Mouse (Mus musculus) intestine, embryonic 15.5 days (tissue): ENCODE data around the gene Zfp74. TPM values are rescaled to one million over a fixed set of nuclear protein-coding genes. Genes with fewer than 3 reads are reported as not detected.

Experiments used
- ATAC-seq: fragments of 200-750 bp; cut with Nextera tagmentation; 2 replicates; pipeline ENCODE4 v1.8.0; 2017; ENCODE audit warnings: moderate TSS enrichment, moderate library complexity
- H3K27ac ChIP-seq: fragments of 300-500 bp; sonication (generic); 2 replicates; pipeline ENCODE4 v1.5.1; 2015; ENCODE audit warnings: mild to moderate bottlenecking, inconsistent platforms
- H3K27me3 ChIP-seq: fragments of 300-500 bp; sonication (generic); replicated peaks from 2 replicates; pipeline ENCODE4 v1.6.1; 2015; ENCODE audit warnings: inconsistent platforms
- H3K36me3 ChIP-seq: fragments of 300-500 bp; sonication (generic); 2 replicates; pipeline ENCODE4 v1.6.1; 2015; ENCODE audit warnings: inconsistent platforms
- H3K4me1 ChIP-seq: fragments of 300-500 bp; sonication (generic); replicated peaks from 2 replicates; pipeline ENCODE4 v1.6.1; 2015; ENCODE audit warnings: inconsistent platforms
- H3K4me2 ChIP-seq: fragments of 300-500 bp; sonication (generic); replicated peaks from 2 replicates; pipeline ENCODE4 v1.6.1; 2015; ENCODE audit warnings: mild to moderate bottlenecking, inconsistent platforms
- H3K4me3 ChIP-seq: fragments of 300-500 bp; sonication (generic); replicated peaks from 2 replicates; pipeline ENCODE4 v1.5.1; 2015; ENCODE audit warnings: inconsistent platforms
- H3K9ac ChIP-seq: fragments of 300-500 bp; sonication (generic); 2 replicates; pipeline ENCODE4 v1.6.1; 2015; ENCODE audit warnings: inconsistent platforms
- H3K9me3 ChIP-seq: fragments of 300-500 bp; sonication (generic); 2 replicates; pipeline ENCODE4 v1.6.1; 2016; ENCODE audit warnings: inconsistent platforms
- WGBS: fragments of 180-500 bp; shearing (Covaris S2); methylation state at CpG from one replicate; pipeline ENCODE4 v1.1.7; 2015; 5-methylcytosine and 5-hydroxymethylcytosine counted together
- polyA plus RNA-seq: library from polyadenylated mRNA; unstranded; fragments of >200 nt; fragmentation: Nextera tagmentation; extraction: Ambion mirVana; gene quantifications from 2 replicates; pipeline ENCODE4 v1.2.1, GENCODE M21; 2015

The Zfp74 gene
- polyA plus RNA-seq, 1 experiment from 2014 or later, result 6.6 TPM

DNA sequence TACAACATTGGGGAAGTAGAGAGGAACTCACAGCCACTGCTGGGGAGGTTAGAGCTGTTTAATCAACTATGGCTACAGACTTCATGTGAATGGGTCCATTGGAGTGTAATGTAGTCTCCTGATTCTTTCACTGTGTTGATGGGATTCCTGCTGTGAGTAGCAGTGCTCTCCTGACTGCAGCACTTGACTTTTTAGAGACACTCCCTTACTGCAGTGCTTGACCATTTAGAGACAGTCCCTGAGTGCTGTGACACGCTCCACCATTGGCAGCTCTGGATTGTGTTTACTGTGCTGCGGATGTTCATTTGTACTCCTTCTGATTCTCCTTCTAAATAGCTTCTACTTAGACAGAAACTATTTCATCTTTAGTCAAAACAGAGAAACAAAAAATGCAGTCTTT, 11.1 kb downstream of the Zfp74 start:
- no peaks in the 10 kb centered on the region for H3K4me1 ChIP-seq
- no peak for ATAC-seq
- no peak overlapping the region for H3K27ac ChIP-seq
- no peaks in the 10 kb centered on the region for H3K27me3 ChIP-seq
- H3K9ac ChIP-seq, result no peak overlapping the region
- H3K4me3 ChIP-seq, result no peak overlapping the region
- H3K9me3 ChIP-seq, result no peaks in the 10 kb centered on the region
- no peak overlapping the region for H3K4me2 ChIP-seq
- H3K36me3 ChIP-seq, result 0 out of 2 replicates have a peak, but pooled peaks cover 9% of the 10 kb centered on the region
- WGBS, result 43% methylated on average over 2 of the region's 2 CpGs

DNA sequence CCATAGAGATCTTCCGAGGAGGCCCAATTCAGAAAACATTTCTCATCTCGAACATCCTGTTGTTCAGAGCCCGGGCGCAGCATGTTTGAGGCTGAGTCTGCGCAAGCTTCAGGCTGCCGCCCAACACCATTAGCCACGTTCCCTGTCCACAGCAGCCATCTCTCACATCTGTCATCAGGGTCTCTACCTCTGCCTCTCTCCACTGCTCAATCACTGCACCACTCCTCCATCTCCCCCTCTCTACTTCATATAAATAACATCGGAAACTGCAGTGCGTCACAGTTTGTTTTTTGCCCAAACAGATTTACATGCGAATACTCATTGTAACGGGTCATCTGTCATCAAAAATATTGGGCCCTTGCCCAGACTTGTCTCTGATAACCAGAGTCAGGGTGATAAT, 12.9 kb downstream of the Zfp74 start:
- 0 out of 2 replicates have a peak, but pooled peaks cover 12% of the 10 kb centered on the region for H3K36me3 ChIP-seq
- no peak overlapping the region for H3K9ac ChIP-seq
- no peak overlapping the region for H3K4me3 ChIP-seq
- 87% methylated on average over 11 of the region's 11 CpGs for WGBS
- no peaks in the 10 kb centered on the region for H3K27me3 ChIP-seq
- no peak for ATAC-seq
- no peak overlapping the region for H3K27ac ChIP-seq
- no peak overlapping the region for H3K4me2 ChIP-seq
- no peaks in the 10 kb centered on the region for H3K4me1 ChIP-seq
- H3K9me3 ChIP-seq, result no peaks in the 10 kb centered on the region

- no peak overlapping the region for H3K4me2 ChIP-seq
- peaks cover 30% of the 10 kb centered on the region for H3K36me3 ChIP-seq
- no peak for ATAC-seq
- H3K4me1 ChIP-seq, result no peaks in the 10 kb centered on the region
- no peak overlapping the region for H3K27ac ChIP-seq
- WGBS, result 90% methylated on average over 6 of the region's 6 CpGs
- H3K9ac ChIP-seq, result no peak overlapping the region
- no peaks in the 10 kb centered on the region for H3K27me3 ChIP-seq
- no peak overlapping the region for H3K4me3 ChIP-seq
- no peaks in the 10 kb centered on the region for H3K9me3 ChIP-seq
Measured at GRCm38 (mm10) chr7:29938856-29939255, 15.0 kb downstream of the Zfp74 start.

DNA sequence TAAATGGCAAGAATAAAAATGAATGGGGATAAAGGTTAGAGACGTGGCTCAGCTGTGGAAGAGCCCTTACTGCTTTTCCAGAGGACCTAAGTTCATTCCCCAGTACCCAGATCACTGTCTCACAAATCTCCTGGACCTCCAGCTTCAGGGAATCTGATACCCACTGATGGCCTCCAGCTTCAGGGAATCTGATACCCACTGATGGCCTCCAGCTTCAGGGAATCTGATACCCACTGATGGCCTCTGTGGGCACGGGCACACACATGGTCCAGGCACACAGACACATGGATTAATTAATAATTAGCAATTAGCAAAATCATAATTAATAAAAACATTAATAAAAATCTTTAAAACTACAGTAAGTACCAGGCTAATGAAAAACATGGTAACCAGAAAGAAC, 31.1 kb downstream of the Zfp74 start:
- Histone ChIP-seq H3K4me2 (no peak overlapping the region), H3K27ac (no peak overlapping the region), H3K4me1 (no peaks in the 10 kb centered on the region), H3K9me3 (no peaks in the 10 kb centered on the region), H3K36me3 (no peaks in the 10 kb centered on the region), H3K4me3 (no peak overlapping the region), H3K27me3 (no peaks in the 10 kb centered on the region), H3K9ac (no peak overlapping the region)
- ATAC-seq, result no peak
- WGBS, result 72% methylated on average over 2 of the region's 2 CpGs

- Histone ChIP-seq H3K9me3 (no peaks in the 10 kb centered on the region), H3K9ac (no peak overlapping the region), H3K36me3 (no peaks in the 10 kb centered on the region), H3K4me2 (no peak overlapping the region), H3K4me3 (no peak overlapping the region), H3K27ac (no peak overlapping the region), H3K4me1 (no peaks in the 10 kb centered on the region), H3K27me3 (no peaks in the 10 kb centered on the region)
- WGBS, result 76% methylated on average over 6 of the region's 6 CpGs
- no peak for ATAC-seq
Measured at GRCm38 (mm10) chr7:29921439-29922093, 32.3 kb downstream of the Zfp74 start.

DNA sequence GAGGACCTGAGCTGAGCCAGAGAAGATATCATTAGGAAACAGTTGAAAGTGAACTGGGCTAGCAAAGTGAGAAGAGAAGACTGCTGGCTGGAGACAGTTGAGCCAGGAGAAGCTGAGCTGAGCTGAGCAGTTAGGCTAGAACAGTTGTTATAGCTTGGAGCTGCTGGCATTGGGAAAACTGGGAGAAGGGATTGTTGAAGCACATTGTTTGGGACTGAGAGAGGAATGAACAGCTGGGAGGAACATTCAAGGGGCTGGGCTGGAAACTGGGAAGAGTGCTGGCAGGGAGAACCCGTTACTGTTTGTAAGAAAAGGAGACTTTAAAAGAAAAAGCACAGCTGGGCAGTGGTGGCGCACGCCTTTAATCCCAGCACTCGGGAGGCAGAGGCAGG, 35.8 kb downstream of the Zfp74 start:
- 87% methylated on average over 4 of the region's 4 CpGs for WGBS
- H3K27me3 ChIP-seq, result no peaks in the 10 kb centered on the region
- H3K4me2 ChIP-seq, result no peak overlapping the region
- H3K9ac ChIP-seq, result no peak overlapping the region
- H3K9me3 ChIP-seq, result no peaks in the 10 kb centered on the region
- ATAC-seq, result no peak
- no peak overlapping the region for H3K4me3 ChIP-seq
- no peaks in the 10 kb centered on the region for H3K4me1 ChIP-seq
- no peak overlapping the region for H3K27ac ChIP-seq
- peaks cover 21% of the 10 kb centered on the region for H3K36me3 ChIP-seq

GRCm38 (mm10) chr7:29917371-29918061, 36.4 kb downstream of the Zfp74 start:
- no peak overlapping the region for H3K9ac ChIP-seq
- no peak overlapping the region for H3K27ac ChIP-seq
- no peak overlapping the region for H3K4me2 ChIP-seq
- H3K9me3 ChIP-seq, result no peaks in the 10 kb centered on the region
- H3K27me3 ChIP-seq, result no peaks in the 10 kb centered on the region
- H3K4me1 ChIP-seq, result no peaks in the 10 kb centered on the region
- no peak for ATAC-seq
- no peak overlapping the region for H3K4me3 ChIP-seq
- WGBS, result 48% methylated on average over 6 of the region's 6 CpGs
- H3K36me3 ChIP-seq, result peaks cover 21% of the 10 kb centered on the region

GRCm38 (mm10) chr7:29912172-29912571, 41.7 kb downstream of the Zfp74 start:
- no peak overlapping the region for H3K9ac ChIP-seq
- H3K4me2 ChIP-seq, result no peak overlapping the region
- peaks cover 21% of the 10 kb centered on the region for H3K36me3 ChIP-seq
- no peak overlapping the region for H3K4me3 ChIP-seq
- no peaks in the 10 kb centered on the region for H3K9me3 ChIP-seq
- H3K4me1 ChIP-seq, result 0 out of 2 replicates have a peak, but pooled peaks cover 4% of the 10 kb centered on the region
- no peak overlapping the region for H3K27ac ChIP-seq
- no peak for ATAC-seq
- WGBS, result 93% methylated on average over 13 of the region's 13 CpGs
- H3K27me3 ChIP-seq, result no peaks in the 10 kb centered on the region

DNA sequence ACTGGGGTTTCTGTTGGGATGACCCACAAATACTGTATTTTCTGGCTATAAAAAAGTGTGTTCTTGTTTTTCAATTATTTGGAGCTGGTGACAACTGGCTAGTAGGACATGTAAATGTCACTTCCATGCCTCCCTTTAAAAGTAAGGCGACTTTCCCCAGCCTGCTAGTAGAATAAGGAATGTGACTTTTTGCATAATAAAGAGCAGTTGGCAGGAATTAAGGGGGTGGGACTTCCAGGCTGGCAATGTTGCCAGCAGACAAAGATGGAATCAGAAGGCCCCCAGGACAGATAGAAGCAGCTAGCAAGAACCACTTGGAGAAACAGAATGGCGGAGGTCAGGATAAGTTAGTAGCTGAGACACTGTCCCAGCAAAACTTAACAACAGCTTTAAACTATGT, 43.6 kb downstream of the Zfp74 start:
- no peak overlapping the region for H3K4me3 ChIP-seq
- WGBS, result 80% methylated on average over 2 of the region's 2 CpGs
- peaks cover 15% of the 10 kb centered on the region for H3K36me3 ChIP-seq
- H3K27ac ChIP-seq, result no peak overlapping the region
- ATAC-seq, result no peak
- 0 out of 2 replicates have a peak, but pooled peaks cover 4% of the 10 kb centered on the region for H3K4me1 ChIP-seq
- H3K9me3 ChIP-seq, result no peaks in the 10 kb centered on the region
- no peak overlapping the region for H3K4me2 ChIP-seq
- no peak overlapping the region for H3K9ac ChIP-seq
- no peaks in the 10 kb centered on the region for H3K27me3 ChIP-seq

GRCm38 (mm10) chr7:29908130-29908950, 45.5 kb downstream of the Zfp74 start, which contains the start of gene Zfp383:
Gene Zfp383 (plus strand): TSS chr7:29908223.
- no peaks in the 10 kb centered on the region for H3K27me3 ChIP-seq
- 1% methylated on average over 33 of the region's 33 CpGs for WGBS
- H3K4me2 ChIP-seq, result peak within 1 kb of the TSS; percentile 68
- no peaks in the 10 kb centered on the region for H3K9me3 ChIP-seq
- H3K27ac ChIP-seq, result peak within 1 kb of the TSS; percentile 81
- ATAC-seq, result peak; percentile 80
- H3K36me3 ChIP-seq, result 0 out of 2 replicates have a peak, but pooled peaks cover 2% of the 10 kb centered on the region
- H3K9ac ChIP-seq, result peak within 1 kb of the TSS; percentile 68
- H3K4me3 ChIP-seq, result peak within 1 kb of the TSS; percentile 73
- H3K4me1 ChIP-seq, result 0 out of 2 replicates have a peak, but pooled peaks cover 4% of the 10 kb centered on the region

DNA sequence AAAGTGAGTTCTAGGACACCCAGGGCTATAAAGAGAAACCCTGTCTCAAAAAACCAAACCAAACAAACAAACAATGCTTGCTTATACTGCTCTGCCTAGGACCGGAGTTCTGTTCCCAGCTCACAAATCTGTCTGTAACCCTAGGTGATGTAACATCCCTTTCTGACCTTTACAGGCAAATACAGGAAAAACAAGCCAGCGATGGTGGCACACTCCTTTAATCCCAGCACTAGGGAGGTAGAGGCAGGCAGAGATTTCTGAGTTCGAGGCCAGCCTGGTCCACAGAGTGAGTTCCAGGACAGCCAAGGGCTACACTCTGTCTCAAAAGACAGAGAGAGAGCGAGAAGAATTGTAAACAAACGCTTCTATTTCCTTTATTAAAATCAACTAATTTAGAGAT, 46.7 kb downstream of the Zfp74 start:
- WGBS, result 86% methylated on average over 5 of the region's 5 CpGs
- Histone ChIP-seq H3K4me2 (peak overlapping the region; percentile 68; the same call in 1 of the 2 replicates), H3K9me3 (no peaks in the 10 kb centered on the region), H3K36me3 (no peaks in the 10 kb centered on the region), H3K4me1 (0 out of 2 replicates have a peak, but pooled peaks cover 4% of the 10 kb centered on the region), H3K27me3 (no peaks in the 10 kb centered on the region), H3K27ac (no peak overlapping the region), H3K9ac (no peak overlapping the region), H3K4me3 (no peak overlapping the region)
- ATAC-seq, result no peak

DNA sequence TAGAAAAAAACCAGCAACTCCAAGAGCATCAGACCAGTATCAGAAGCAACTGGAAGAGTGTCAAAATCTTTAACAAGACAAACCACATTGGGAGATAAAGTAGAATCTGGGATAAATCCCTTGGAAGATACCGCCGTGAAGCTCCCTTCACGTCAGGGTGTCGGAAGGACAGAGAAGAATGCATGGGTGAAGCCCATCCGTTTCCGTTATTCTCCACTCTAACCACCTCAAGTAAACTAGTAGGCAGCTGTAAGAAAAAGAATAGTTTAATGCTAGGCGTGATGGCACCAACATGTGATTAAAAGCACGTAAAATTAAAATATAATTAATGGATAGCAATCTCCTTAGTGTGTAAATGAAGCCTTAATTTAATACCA, 47.2 kb downstream of the Zfp74 start:
- Histone ChIP-seq H3K9me3 (no peaks in the 10 kb centered on the region), H3K27ac (peak overlapping the region; percentile 96), H3K9ac (peak overlapping the region; percentile 56; the same call in 1 of the 2 replicates), H3K27me3 (no peaks in the 10 kb centered on the region), H3K36me3 (no peaks in the 10 kb centered on the region), H3K4me1 (0 out of 2 replicates have a peak, but pooled peaks cover 4% of the 10 kb centered on the region), H3K4me2 (peak overlapping the region; percentile 68), H3K4me3 (peak overlapping the region; percentile 47)
- WGBS, result 26% methylated on average over 8 of the region's 8 CpGs
- no peak for ATAC-seq
